Mouse (Mus musculus): Measurements from ENCODE around the gene Lrrc27.

GRCm38 (mm10) chr7:139251881-139252301 is 39.1 kb downstream of the Lrrc27 start:
- TF ChIP-seq MAFK (IDR thresholded peaks at IDR 0.05; ENCODE audit: insufficient read depth, low read depth, low read length): no peak
- no peak for TF ChIP-seq ZNF384 (IDR thresholded peaks at IDR 0.05; ENCODE audit: low read depth, low read length)
- no peak for TF ChIP-seq CHD2 (IDR thresholded peaks at IDR 0.05; ENCODE audit: low read depth, low read length)
- TF ChIP-seq ZC3H11A (IDR thresholded peaks at IDR 0.05; ENCODE audit: borderline replicate concordance, low read depth, low read length): no peak
